Mouse (Mus musculus) cerebellum, adult 9-11 months (tissue): ENCODE measurements at regions not wholly inside any gene's neighbourhood (a gene's known extent, or its start where the extent isn't known, plus 50 kb on each side); places are given as distances from the start of the nearest gene placed in this dataset.
"Not testable (repeated sequence)": the region's sequence is repeated elsewhere in the genome, so short reads cannot be mapped to it uniquely, and the experiment has no call there.

Experiments used
- DNase-seq: peaks from one replicate; pipeline ENCODE4 v3.0.0; 2022

DNA sequence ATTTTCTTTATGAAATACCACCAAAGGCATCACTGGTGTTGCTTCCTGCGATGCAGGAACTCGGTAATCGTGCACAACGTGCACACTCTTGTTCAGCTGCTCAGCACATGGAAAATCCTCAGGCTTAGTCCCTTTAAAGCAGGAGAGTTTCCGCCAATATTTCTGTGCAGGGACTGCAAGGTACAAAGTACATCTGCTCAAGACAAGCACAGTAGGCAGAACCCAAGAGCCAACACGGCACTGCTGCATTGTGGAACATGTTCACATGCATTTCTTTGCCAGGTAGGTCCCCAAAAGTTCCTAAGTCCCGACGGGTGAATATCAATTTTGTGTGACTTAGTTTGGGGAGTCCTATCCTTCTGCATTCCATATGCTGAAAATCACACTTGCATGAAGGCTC is 808.0 kb upstream of the Pou3f3 start:
- no peak for DNase-seq

DNA sequence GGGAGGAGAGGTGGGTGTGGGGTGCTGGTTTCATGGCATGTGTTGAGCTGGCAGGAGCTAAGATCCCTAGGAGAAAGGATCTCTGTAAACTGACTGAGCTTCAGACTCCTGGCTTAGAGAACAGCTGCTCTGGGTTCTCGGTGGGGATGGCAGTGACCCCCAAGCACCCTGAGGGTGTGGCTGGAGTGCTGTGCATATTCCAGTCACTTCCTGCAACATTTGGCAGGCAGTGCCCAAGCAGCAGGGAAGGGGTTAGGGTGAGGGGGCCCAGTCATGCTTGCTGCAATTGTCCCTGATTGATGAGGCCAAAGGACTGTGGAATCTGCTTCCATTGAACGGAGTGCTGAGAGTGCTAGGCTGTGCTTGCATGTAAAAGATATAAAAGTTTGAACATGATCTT is 807.4 kb upstream of the Pou3f3 start:
- DNase-seq = no peak

DNA sequence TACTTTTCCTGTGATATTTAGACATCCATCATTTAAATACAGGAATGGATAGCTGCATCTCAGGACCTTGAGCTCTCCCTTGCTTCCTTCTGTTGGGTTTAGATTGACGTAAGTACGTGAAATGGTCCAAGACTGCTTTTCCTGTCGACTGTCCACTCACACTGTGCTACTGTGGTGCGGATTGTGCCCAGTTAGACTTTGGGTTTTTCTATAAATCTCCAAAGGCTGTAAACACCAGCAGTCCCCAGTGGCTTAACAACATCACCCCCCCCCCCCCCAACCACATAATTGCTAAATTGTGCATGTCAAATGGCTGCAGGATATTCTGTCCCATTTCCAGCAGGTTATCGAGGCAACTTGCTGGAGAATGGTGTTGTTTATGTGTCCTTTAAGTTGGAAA is 806.6 kb upstream of the Pou3f3 start:
- no peak for DNase-seq

DNA sequence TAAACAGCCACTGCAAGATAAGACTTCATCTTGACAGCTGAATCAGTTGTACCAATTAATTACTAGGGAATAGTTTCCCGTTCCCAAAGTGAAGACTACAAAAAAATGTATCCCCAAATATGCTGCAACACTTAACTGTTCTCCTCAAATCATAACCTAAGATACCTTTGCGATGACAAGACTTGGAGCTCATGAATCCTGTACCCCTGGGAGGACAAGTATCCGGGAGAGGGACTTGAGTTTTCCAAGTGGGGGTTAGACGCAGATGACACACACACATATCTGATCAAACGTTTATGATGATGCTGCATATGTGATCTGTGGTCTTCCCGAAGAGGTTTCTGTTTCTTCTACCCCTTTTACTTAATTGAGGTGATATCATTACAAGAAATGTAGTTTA is 805.6 kb upstream of the Pou3f3 start:
- no peak for DNase-seq

DNA sequence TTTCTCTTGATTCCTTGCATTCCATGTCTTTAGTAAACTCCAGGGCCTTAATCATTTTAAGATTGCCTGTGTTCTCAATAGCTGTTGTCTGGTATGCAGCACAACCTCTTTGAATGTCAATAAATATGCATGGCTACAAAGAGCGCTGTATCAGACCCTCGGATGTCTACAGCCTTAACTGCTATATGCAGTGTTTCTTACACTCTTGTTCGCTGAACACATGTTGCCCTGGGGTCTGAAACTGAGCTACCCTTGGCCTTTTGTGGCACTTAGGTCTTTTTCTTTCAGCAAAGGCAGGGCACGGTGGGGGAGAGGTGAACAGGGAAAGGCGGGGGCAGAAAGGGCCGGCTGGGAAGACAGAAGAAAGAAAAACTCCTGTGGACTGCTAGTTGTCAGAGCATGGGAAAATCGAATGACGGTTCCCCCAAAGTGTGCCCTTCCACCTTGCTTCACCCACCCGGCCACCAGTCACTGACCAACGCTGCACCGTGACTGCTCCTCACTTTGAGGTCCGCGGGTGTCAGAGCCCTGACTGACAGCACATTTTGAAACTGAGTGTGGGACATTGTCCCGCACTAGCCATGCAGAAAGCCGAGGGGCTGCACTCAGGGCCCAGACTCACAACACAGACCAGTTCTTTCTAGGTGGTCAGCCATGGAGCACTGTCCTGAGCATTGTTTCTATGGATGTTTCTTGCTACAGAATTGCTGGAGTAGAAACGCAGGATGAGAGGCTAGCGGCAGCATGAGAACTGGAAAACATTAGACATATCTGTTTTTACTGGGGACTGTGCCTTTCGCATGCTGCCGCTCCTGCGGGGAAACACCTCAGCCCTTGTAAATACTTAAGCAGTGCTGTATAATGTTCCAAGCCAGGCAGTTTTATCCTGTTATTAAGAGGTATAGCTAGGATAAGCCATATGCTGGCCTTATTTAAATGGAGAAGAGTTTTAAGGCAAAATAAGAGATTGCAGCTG is 804.6 kb upstream of the Pou3f3 start:
- DNase-seq = no peak

DNA sequence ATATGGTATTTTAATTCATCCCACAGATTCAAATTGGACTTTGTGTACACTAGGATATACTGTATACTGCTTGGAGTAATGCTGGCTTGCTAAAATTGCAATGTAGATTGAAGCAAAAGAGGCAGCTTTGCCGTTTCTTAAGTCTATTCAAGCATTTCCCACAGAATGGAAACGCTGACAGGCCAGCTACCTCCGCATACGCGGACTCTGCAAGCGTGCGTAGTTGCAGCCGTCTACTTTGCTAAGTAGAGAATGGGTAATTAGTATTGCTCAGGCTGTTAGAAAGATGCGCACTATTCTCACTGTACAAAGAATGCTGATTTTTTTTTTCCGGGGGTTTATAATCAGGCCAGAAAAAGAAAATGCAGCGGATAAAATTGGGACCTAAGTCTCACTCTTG is 803.8 kb upstream of the Pou3f3 start:
- no peak for DNase-seq

DNA sequence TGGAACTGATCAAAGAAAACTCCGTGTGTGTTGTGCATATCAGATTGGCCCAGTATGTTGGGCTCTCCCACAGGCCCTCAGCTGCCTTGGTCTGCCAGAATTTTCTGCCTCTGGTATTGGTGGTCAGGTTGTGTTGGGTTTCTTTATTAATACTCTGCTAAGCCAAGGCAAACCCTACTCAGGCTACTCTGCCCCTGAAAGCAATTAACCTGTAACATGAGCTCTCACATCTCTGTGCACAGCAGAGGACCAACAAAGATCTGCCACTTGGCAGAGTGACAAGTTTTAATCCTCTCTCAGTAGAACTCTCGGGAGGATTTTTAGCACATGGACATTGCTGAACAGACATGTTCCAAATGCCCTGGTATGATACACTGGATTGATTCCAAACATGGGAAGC is 803.2 kb upstream of the Pou3f3 start:
- DNase-seq = no peak

DNA sequence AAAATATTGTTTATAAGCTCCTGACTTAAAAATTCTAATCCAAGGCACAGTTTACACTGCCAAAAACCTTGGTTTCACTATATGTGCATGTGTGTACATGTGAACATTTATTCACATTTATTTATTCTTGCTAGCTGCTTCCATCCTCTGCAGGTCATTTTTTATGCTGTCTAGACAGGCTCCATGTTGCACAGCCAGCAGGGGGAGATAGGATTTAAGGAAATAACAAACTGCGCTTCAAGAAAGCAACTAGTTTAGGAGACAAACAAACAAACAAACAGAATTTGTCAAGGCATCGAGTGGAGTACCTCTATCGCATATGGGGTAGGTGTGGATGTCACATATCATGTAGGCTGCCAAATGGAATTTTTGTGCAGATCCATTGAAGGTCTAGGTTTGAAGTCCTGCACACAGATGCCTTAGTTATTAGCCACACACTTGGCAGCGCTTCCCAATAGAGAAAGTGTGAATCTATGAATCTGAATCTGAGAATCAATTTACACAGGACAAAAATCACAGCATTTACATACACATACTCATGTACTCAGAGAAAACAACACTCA is 797.7 kb upstream of the Pou3f3 start:
- no peak for DNase-seq

DNA sequence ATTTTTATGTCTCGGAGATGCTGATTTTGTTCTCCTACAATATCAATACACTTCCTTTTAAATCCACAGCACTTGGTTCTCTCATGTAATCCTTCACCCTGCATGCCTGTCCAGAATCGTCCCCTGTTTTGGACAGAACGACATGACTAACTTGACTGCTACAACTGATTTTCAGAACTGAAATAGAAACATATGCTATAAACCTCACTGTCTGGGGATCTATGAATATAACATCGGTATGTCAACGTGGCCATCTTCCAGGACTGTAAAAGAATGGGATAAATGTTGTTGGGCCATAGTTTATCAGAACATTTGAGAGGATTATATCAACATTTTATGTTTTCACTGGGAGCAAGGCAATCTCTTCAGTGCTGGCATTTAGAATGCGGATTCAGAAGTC is 795.2 kb upstream of the Pou3f3 start:
- no peak for DNase-seq

DNA sequence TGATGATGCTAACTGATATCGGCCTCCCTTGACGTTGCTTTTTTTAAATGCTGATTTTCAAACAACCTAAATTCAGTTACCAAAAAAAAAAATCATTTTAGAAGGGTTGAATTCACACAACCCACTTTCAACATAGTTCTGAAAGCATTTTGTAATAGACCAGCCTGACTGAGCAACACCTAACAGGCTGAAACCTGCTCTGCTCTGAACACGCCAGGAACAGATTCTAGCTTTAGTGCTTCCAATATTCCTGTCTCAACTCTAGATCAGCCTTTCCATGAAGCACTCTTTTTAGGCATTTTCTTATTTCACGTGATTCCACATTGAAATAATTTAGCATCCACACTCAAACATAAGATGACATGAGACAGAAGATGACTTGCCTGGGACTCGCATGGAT is 789.6 kb upstream of the Pou3f3 start:
- DNase-seq = no peak

DNA sequence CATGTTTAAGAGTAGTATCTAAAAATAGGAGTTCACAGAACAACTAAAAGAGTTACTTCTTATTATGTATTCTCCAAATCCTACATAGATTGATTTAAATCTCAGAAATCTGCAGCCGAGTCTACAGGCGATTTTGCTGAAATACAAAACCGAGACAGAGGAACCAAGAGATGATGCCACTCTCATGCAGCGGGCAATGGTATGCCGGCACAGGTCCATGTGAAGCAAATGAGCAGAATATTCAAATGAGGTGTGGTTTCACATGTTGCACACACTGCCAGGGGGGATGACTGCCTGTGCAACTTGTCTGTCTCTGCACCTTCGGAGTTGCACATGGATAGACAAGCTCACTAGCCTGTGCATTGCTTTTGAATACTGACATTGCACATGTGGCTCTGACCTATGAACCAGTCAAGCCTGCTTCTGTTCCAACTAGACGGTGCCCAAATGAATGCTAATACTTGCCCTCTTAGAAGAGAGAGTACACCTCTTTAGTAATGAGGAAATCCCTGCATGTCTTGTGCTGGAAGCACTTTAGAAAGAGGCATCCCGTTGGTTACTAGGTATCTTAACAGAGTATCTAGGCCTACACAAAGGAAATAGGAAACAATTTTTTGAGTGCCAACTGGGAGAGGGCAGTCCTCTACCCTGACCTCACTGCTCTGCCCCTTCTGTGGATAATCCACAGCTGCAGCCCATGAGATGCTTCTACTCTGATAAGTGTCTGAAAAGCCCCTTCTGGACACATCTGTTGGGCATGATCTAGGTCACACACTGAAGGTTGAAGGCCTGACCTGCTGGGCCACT is 787.4 kb upstream of the Pou3f3 start:
- no peak for DNase-seq

DNA sequence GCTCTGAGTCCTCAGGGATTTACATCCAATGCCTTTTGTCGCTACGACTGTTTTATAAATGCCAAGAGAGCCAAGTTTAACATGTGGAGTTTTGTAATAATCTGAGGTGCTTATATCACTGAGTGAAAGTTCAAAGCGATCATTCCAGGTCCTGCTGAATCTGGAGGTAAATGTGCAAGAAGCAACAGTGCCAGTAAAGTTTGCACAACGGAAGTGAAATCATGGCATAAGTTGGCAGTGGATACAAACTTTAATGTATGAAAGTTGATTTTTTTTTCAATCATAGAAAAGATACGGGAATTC is 786.8 kb upstream of the Pou3f3 start:
- DNase-seq = no peak

DNA sequence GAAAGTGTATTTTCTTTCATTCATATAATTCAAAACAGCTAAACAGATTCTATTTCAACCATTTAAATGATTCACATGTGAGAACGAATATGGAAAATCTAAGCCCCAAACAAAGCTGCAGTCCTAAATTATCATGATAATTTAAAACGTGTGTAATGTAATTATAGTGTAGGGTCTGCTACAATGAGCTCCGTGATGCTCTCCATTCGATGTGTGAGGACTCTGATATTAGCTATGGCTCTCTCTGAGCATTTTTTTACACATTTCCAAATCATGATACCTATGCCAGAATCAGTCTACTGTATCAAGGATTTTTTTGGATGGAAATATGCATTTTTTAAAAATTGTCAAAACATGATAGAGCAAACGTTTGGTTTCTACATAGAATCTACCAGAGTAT is 785.8 kb upstream of the Pou3f3 start:
- no peak for DNase-seq

DNA sequence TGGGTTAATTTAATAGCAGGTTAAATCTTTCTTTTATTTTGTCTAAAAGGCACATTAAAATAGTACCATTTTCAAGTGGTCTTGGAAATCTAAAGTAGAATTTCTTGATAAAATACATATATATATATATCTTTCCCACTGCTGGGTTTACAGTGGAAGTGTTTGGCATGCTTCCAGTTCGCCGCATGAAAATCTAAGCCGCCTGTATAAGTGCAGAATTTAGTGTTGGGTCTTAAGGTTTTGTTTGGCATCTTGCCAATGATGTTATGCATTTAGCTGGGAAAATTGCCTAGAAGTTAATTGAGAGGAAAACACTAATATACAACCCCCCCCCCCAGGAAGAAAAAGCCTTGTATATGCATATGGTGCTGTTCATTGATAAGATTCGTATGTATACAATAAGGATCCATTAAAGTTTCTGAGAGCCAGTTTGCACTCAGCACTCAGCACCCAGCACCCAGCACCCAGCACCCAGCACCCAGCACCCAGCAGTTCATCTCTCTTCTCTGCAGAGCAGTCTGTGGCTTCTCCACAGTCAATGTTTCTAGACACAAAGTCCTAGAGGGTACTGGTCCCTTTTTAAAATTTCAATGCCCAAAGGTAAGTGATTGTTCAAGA is 778.7 kb upstream of the Pou3f3 start:
- DNase-seq = no peak

DNA sequence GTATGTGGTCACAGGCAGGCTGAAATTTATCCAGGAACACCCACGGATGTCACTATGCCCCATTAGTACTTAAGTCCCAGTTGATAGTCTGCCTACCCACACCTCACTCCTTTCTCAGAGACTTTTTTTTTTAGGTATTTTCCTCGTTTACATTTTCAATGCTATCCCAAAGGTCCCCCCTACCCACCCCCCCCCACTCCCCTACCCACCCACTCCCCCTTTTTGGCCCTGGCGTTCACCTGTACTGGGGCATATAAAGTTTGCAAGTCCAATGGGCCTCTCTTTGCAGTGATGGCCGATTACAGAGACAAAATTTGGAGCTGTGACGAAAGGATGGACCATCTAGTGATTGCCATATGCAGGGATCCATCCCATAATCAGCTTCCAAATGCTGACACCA is 777.8 kb upstream of the Pou3f3 start:
- not testable (repeated sequence) for DNase-seq

DNA sequence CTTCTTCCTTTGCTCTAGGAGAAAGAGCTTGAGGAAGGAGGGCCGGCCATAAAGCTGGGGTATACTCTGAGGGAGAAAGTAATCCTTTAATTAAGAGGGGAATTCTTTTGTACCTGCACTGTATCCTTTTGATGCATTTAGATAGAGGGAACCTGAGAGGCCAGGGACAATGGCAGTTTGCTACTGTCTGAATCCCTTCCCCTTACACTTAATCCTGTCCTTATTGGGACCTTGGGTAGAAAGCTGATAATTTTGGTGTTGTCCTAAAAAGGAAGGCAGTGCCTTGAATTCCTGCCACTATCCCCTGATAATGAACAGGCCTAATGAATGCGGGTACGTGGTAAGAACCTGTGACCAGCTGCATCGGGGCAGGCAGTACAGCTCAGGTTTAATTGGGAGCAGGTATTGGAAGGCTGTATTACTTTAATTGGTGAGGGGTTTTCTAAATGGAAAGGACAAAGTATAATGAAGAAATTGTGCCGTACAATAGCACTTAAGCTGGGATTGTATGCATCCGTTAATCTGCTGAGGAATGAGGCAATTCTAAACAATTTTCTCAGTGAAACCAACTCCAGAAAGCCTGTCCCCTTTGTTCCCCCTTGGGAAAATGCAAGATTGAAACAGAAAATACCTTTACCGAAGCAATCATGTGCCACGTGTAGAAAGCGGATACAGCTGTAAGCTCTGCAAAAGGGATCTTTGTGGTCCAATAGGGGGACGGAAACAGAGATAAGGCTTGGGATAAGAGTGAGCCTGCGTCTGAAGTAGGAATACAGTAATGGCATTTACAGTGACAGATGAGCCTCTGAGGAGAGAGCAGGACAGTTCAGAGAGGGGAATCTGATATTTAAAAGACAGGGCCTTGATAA is 776.9 kb upstream of the Pou3f3 start:
- DNase-seq = no peak

DNA sequence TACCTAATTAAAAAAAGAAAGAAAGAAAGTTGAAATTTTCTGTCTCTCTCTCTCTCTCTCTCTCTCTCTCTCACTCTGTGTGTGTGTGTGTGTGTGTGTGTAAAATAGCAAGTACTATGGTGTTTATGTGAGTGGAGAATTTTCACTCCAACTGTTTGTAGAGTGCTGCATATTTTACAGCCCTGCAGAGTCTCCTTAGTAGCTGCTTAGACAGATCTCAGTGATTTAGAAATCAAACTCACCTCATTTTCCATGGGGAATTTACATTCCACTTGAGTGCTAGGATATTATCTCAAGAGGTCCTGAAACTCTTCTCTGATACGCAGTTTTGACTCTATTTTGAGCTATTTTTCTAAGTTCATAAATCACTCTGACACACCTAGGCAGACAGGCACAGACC is 761.8 kb upstream of the Pou3f3 start:
- no peak for DNase-seq

DNA sequence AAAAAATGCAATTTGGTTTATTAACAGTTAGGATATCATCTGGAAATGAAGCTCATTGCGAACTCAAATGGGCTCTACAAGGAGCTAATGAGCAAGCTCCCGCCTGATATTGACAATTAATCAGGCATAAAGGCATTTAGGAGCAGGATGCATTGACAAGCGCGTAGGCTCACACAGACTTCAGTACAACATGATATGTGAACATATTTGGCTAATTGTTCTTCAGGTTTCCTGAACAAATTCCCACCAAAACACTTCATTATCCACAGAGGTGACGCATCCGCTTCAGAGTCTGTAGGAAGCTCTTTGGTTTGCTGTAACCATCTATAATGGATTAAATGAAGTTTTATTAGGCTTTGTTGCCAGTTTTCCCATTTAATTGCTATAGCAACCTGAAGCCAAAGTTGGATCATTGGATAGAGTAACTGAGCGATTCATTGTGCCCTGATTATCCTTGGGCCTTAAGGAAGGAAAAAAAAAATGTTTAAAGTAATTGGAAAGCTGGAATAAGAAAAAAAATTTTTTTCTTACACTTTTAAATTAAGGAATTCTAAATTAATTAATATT is 759.6 kb upstream of the Pou3f3 start:
- DNase-seq = no peak

DNA sequence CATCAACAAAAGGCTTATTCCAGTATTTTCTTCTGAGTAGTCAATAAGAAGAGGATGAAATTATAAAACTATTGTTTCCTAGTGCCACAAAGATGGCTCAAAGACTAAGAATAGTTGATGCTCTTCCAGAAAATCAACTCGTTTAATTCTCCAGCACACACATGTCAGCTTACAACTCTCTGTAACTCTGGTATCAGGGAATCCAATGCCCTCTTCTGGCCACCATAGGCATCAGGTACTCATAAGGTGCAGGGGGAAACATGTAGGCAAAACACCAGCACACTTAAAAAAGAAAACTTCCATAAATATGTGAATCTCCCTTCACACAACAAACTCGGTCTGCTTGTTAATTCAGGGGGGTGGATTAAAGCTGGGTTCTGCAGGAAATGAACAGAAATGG is 734.6 kb upstream of the Pou3f3 start:
- no peak for DNase-seq

DNA sequence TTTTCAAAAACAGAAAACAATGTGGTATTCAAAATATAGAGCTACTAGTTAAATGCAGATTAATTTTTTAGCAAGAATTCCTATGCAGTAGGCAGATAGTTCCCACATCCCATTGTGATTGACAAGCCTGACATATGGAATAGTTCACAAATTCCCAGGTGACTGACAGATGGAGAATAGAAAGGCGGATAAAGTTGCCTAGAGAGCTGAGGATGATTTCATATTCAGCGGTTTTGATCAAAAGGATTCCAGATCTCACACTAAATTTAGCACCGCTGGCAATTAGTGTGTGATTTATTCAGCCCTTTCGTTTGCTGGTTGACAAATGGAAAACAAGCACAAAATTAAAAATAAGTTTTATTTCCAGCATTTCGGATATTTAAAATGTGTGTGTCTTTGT is 714.0 kb upstream of the Pou3f3 start:
- no peak for DNase-seq

DNA sequence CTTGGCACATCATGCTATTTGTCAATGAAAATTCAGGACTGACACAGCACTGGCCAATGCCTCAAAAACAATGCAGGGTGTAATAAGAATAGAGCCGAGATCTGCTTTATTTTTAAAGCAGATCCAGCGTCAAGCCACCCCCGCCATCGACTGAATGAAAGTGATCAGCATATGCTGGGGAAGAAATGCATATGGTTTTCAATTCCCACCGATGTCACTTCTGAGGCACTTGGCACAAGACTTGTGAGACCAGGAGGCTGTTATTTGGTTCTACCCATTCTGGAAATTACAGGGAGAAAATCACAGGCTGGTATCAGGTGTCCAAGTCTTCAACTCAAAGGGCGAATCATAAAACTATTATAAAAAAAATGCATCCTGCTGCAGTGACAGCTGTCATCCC is 689.3 kb upstream of the Pou3f3 start:
- no peak for DNase-seq

DNA sequence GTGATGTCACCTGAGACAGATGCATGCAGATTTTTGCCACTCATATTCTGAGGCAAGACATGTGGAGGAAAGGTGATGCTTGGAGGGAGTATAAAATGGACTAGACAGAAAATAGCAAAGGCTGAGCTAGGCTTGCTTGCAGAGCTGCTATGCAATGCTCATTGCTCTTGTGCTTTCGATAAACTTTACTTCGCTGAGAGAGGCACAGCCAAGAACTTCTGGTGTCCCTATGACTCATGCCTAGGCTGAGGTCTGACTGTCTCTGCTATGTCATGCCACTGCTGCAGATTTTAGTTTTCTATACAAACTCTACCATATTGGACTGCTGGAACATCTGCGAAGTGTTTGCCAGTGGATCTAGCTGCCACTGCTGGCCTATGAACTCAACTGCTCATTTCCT is 687.5 kb upstream of the Pou3f3 start:
- no peak for DNase-seq
